Mouse (Mus musculus) megakaryocyte progenitor cell, adult 5-6 weeks (primary cell): Measurements from ENCODE around the gene Uchl4. TPM values are rescaled to one million over a fixed set of nuclear protein-coding genes. Genes with fewer than 3 reads are reported as not detected.
"Not testable (repeated sequence)": the region's sequence is repeated elsewhere in the genome, so short reads cannot be mapped to it uniquely, and the experiment has no call there.

Source experiments
- ATAC-seq: replicated peaks from 2 replicates; pipeline ENCODE4 v1.8.0; 2016; ENCODE audit warnings: mild to moderate bottlenecking, moderate TSS enrichment, inconsistent platforms; ENCODE audit not compliant: poor library complexity
- total RNA-seq, 2 experiments: library from RNA; stranded (forward) in 1 of 2; stranded (reverse) in 1 of 2; fragments of 157-497, 149-512 nt in 1 of 2; fragments of 200-1000 nt in 1 of 2; gene quantifications; 2 replicates each; pipeline versions ENCODE4 v1.2.3 to v1.2.4; 2015 to 2017

The Uchl4 gene
- total RNA-seq (2015) (0.62 and 0.88 TPM in 2 replicates), total RNA-seq (2017) (1.1 and 1.4 TPM in 2 replicates)

- ATAC-seq = no peak
Measured at GRCm38 (mm10) chr9:64234768-64235435, at the start of gene Uchl4. TSS of gene Uchl4 (plus strand) at chr9:64235201.

- no peak for ATAC-seq
Measured at GRCm38 (mm10) chr9:64193879-64194278, 41.1 kb upstream of the Uchl4 start.

- ATAC-seq = no peak
Measured at GRCm38 (mm10) chr9:64195554-64195953, 39.4 kb upstream of the Uchl4 start.

GRCm38 (mm10) chr9:64197524-64197923 lies 37.5 kb upstream of the Uchl4 start:
- no peak for ATAC-seq

- no peak for ATAC-seq
Measured at GRCm38 (mm10) chr9:64198068-64198762, 36.8 kb upstream of the Uchl4 start.

GRCm38 (mm10) chr9:64198763-64199418 lies 36.1 kb upstream of the Uchl4 start:
- not testable (repeated sequence) for ATAC-seq

GRCm38 (mm10) chr9:64199897-64200296 lies 35.1 kb upstream of the Uchl4 start:
- no peak for ATAC-seq

GRCm38 (mm10) chr9:64202331-64202730 lies 32.7 kb upstream of the Uchl4 start:
- ATAC-seq = peak; percentile 79

GRCm38 (mm10) chr9:64202866-64203265 lies 32.1 kb upstream of the Uchl4 start:
- ATAC-seq = no peak

GRCm38 (mm10) chr9:64207509-64208084 lies 27.4 kb upstream of the Uchl4 start:
- ATAC-seq = no peak

GRCm38 (mm10) chr9:64214452-64214851 lies 20.5 kb upstream of the Uchl4 start:
- ATAC-seq = no peak

- ATAC-seq = no peak
Measured at GRCm38 (mm10) chr9:64216090-64216489, 18.9 kb upstream of the Uchl4 start.

- ATAC-seq = peak; percentile 48; the same call in 1 of the 2 replicates
Measured at GRCm38 (mm10) chr9:64216641-64217040, 18.4 kb upstream of the Uchl4 start.

GRCm38 (mm10) chr9:64217887-64218286 lies 17.1 kb upstream of the Uchl4 start:
- no peak for ATAC-seq

- no peak for ATAC-seq
Measured at GRCm38 (mm10) chr9:64219305-64219704, 15.7 kb upstream of the Uchl4 start.

- no peak for ATAC-seq
Measured at GRCm38 (mm10) chr9:64219772-64220420, 15.1 kb upstream of the Uchl4 start.

- no peak for ATAC-seq
Measured at GRCm38 (mm10) chr9:64220603-64221002, 14.4 kb upstream of the Uchl4 start.

- no peak for ATAC-seq
Measured at GRCm38 (mm10) chr9:64221480-64221879, 13.5 kb upstream of the Uchl4 start.

GRCm38 (mm10) chr9:64222098-64222497 lies 12.9 kb upstream of the Uchl4 start:
- ATAC-seq = peak; percentile 68

- no peak for ATAC-seq
Measured at GRCm38 (mm10) chr9:64225805-64226204, 9.2 kb upstream of the Uchl4 start.

- ATAC-seq = peak; percentile 73
Measured at GRCm38 (mm10) chr9:64227736-64228135, 7.3 kb upstream of the Uchl4 start.
